Mouse (Mus musculus): ENCODE results near the gene Ptpn7.

Gene Ptpn7

DNA sequence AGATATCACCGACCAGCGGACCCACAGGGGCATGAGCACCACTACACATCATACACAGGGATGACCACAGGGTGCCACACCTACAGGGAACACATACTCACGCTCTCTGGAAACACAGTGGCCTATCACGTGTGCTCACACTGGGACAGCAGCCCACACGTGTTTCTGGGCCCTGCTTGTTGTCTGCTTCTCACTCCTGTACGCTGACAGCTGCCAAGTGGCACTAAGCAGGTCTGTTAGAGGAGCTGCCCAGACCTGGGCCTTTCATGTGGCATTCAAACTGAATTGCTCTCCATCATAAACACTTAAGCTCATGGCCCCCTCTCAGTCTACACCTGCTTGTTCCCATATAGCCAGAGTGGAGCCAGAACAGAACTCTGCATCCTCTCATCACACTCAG lies 23.8 kb downstream of the Ptpn7 start:
- Histone ChIP-seq H3K36me3 (ENCODE audit: insufficient read depth, low read length) (peaks cover 33% of the 10 kb centered on the region), H3K9me3 (ENCODE audit: low read length) (no peaks in the 10 kb centered on the region), H3K27me3 (ENCODE audit: insufficient read depth, low read length) (peaks cover 22% of the 10 kb centered on the region), H3K4me1 (replicated peaks; ENCODE audit: low read depth, low read length) (peaks cover 53% of the 10 kb centered on the region), H3K4me3 (replicated peaks; ENCODE audit: low read length) (no peak overlapping the region)
- no peak for TF ChIP-seq CTCF (conservative IDR thresholded peaks at IDR 0.05; ENCODE audit: low read length)
- TF ChIP-seq POU5F1 (IDR thresholded peaks at IDR 0.05; ENCODE audit: borderline replicate concordance, low read length): no peak
- no peak for TF ChIP-seq NANOG (IDR thresholded peaks at IDR 0.05; ENCODE audit: borderline replicate concordance, low read length)

DNA sequence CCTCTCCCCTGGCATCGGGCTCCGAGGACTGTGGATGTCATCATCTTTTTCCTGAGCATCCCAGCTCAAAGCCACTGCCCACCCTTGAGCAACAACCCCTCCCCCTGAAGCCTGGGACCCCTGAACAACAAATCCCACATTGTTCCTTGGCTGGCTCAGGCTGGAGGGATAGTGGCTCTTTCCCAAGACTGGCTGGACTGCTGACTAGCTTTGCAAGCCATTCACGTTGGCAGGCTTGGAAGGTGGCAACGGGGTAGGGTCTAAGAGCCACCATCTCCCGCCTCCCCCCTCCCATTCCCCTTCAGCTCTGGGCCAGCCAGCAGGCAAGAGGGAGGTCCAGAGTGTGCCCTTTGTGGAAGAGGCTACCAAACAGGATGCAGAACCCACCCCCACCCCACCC lies 26.1 kb downstream of the Ptpn7 start:
- Histone ChIP-seq H3K36me3 (ENCODE audit: insufficient read depth, low read length) (peaks cover 22% of the 10 kb centered on the region), H3K9me3 (ENCODE audit: low read length) (no peaks in the 10 kb centered on the region), H3K27me3 (ENCODE audit: insufficient read depth, low read length) (peaks cover 36% of the 10 kb centered on the region), H3K4me1 (replicated peaks; ENCODE audit: low read depth, low read length) (peaks cover 53% of the 10 kb centered on the region), H3K4me3 (replicated peaks; ENCODE audit: low read length) (no peak overlapping the region)
- TF ChIP-seq NANOG (IDR thresholded peaks at IDR 0.05; ENCODE audit: borderline replicate concordance, low read length) (no peak), CTCF (conservative IDR thresholded peaks at IDR 0.05; ENCODE audit: low read length) (no peak), POU5F1 (IDR thresholded peaks at IDR 0.05; ENCODE audit: borderline replicate concordance, low read length) (no peak)

DNA sequence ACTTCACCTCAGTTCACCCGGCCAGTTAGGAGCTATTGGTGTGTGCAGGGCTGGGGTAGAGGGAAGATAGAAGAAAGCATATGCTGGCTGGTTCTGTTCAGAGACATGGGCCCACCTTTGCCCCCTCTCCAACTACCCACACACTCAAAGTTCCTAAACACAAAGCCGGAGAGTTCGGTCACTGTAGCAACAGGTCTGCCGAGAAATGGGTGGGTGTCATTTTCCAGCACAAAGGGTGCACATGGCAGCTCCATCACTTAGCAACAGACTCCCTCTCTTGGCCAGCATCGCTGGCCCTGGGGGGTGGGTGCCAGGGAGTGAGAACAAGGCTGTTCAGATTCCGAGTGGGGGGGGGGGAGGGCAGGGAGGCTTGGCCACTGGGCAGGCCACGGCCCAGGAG lies 26.6 kb downstream of the Ptpn7 start:
- H3K9me3 ChIP-seq (ENCODE audit: low read length): no peaks in the 10 kb centered on the region
- H3K36me3 ChIP-seq (ENCODE audit: insufficient read depth, low read length): peaks cover 22% of the 10 kb centered on the region
- TF ChIP-seq NANOG (IDR thresholded peaks at IDR 0.05; ENCODE audit: borderline replicate concordance, low read length) (no peak), CTCF (conservative IDR thresholded peaks at IDR 0.05; ENCODE audit: low read length) (no peak), POU5F1 (IDR thresholded peaks at IDR 0.05; ENCODE audit: borderline replicate concordance, low read length) (no peak)
- peaks cover 49% of the 10 kb centered on the region for H3K4me1 ChIP-seq (replicated peaks; ENCODE audit: low read depth, low read length)
- H3K27me3 ChIP-seq (ENCODE audit: insufficient read depth, low read length): peaks cover 36% of the 10 kb centered on the region
- no peak overlapping the region for H3K4me3 ChIP-seq (replicated peaks; ENCODE audit: low read length)

GRCm38 (mm10) chr1:135159556-135160123 lies 27.1 kb downstream of the Ptpn7 start:
- H3K4me1 ChIP-seq (replicated peaks; ENCODE audit: low read depth, low read length): peaks cover 45% of the 10 kb centered on the region
- H3K27me3 ChIP-seq (ENCODE audit: insufficient read depth, low read length): peaks cover 36% of the 10 kb centered on the region
- H3K4me3 ChIP-seq (replicated peaks; ENCODE audit: low read length): no peak overlapping the region
- no peaks in the 10 kb centered on the region for H3K9me3 ChIP-seq (ENCODE audit: low read length)
- peaks cover 22% of the 10 kb centered on the region for H3K36me3 ChIP-seq (ENCODE audit: insufficient read depth, low read length)
- no peak for TF ChIP-seq CTCF (conservative IDR thresholded peaks at IDR 0.05; ENCODE audit: low read length)
- no peak for TF ChIP-seq NANOG (IDR thresholded peaks at IDR 0.05; ENCODE audit: borderline replicate concordance, low read length)
- TF ChIP-seq POU5F1 (IDR thresholded peaks at IDR 0.05; ENCODE audit: borderline replicate concordance, low read length): no peak

DNA sequence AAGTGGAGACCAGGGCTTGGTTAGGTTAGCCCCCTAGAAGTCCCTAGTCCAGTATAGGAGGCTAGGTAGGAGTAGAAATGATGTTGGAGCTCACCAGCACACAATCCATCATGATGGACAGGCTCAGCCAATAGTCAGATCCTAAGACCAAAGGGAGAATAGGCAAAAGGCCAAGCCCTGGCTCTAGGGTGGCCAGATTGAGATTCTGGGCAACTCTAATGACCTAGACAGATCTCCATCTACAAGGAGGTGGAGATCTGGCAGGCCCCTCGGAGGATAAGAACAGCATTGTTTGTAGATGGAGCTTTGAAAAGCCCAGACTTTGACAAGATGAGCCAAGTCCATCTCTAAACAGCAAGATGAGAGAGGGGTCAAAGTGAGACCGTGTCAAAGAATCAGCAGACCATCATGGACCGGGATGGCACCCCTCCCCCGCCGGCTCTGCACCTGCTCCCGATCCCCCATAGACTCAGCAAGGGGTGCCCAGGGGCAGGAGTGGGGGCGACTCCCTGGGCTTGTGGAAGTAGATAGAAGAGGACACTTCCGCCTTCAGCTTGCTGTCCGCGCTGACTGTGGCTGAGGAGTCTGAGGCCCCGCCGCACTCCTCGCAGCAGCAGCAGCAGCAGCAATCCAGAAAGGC lies 28.0 kb downstream of the Ptpn7 start:
- H3K36me3 ChIP-seq (ENCODE audit: insufficient read depth, low read length): peaks cover 17% of the 10 kb centered on the region
- peaks cover 37% of the 10 kb centered on the region for H3K4me1 ChIP-seq (replicated peaks; ENCODE audit: low read depth, low read length)
- H3K27me3 ChIP-seq (ENCODE audit: insufficient read depth, low read length): peaks cover 36% of the 10 kb centered on the region
- H3K4me3 ChIP-seq (replicated peaks; ENCODE audit: low read length): peak overlapping the region; percentile 68
- no peaks in the 10 kb centered on the region for H3K9me3 ChIP-seq (ENCODE audit: low read length)
- TF ChIP-seq NANOG (IDR thresholded peaks at IDR 0.05; ENCODE audit: borderline replicate concordance, low read length): no peak
- no peak for TF ChIP-seq CTCF (conservative IDR thresholded peaks at IDR 0.05; ENCODE audit: low read length)
- no peak for TF ChIP-seq POU5F1 (IDR thresholded peaks at IDR 0.05; ENCODE audit: borderline replicate concordance, low read length)

GRCm38 (mm10) chr1:135162720-135163119 lies 30.2 kb downstream of the Ptpn7 start:
- peaks cover 43% of the 10 kb centered on the region for H3K4me1 ChIP-seq (replicated peaks; ENCODE audit: low read depth, low read length)
- TF ChIP-seq POU5F1 (IDR thresholded peaks at IDR 0.05; ENCODE audit: borderline replicate concordance, low read length) (no peak), CTCF (conservative IDR thresholded peaks at IDR 0.05; ENCODE audit: low read length) (no peak), NANOG (IDR thresholded peaks at IDR 0.05; ENCODE audit: borderline replicate concordance, low read length) (no peak)
- H3K9me3 ChIP-seq (ENCODE audit: low read length): no peaks in the 10 kb centered on the region
- H3K36me3 ChIP-seq (ENCODE audit: insufficient read depth, low read length): no peaks in the 10 kb centered on the region
- peaks cover 36% of the 10 kb centered on the region for H3K27me3 ChIP-seq (ENCODE audit: insufficient read depth, low read length)
- H3K4me3 ChIP-seq (replicated peaks; ENCODE audit: low read length): no peak overlapping the region

GRCm38 (mm10) chr1:135167435-135167834 lies 34.9 kb downstream of the Ptpn7 start, which contains the start of gene Gpr37l1:
Gpr37l1 (minus strand) TSS chr1:135167681.
- Histone ChIP-seq H3K9me3 (ENCODE audit: low read length) (no peaks in the 10 kb centered on the region), H3K4me3 (replicated peaks; ENCODE audit: low read length) (peak within 1 kb of the TSS; percentile 63), H3K36me3 (ENCODE audit: insufficient read depth, low read length) (no peaks in the 10 kb centered on the region), H3K4me1 (replicated peaks; ENCODE audit: low read depth, low read length) (peaks cover 38% of the 10 kb centered on the region), H3K27me3 (ENCODE audit: insufficient read depth, low read length) (peaks cover 6% of the 10 kb centered on the region)
- no peak for TF ChIP-seq POU5F1 (IDR thresholded peaks at IDR 0.05; ENCODE audit: borderline replicate concordance, low read length)
- no peak for TF ChIP-seq NANOG (IDR thresholded peaks at IDR 0.05; ENCODE audit: borderline replicate concordance, low read length)
- TF ChIP-seq CTCF (conservative IDR thresholded peaks at IDR 0.05; ENCODE audit: low read length): no peak

DNA sequence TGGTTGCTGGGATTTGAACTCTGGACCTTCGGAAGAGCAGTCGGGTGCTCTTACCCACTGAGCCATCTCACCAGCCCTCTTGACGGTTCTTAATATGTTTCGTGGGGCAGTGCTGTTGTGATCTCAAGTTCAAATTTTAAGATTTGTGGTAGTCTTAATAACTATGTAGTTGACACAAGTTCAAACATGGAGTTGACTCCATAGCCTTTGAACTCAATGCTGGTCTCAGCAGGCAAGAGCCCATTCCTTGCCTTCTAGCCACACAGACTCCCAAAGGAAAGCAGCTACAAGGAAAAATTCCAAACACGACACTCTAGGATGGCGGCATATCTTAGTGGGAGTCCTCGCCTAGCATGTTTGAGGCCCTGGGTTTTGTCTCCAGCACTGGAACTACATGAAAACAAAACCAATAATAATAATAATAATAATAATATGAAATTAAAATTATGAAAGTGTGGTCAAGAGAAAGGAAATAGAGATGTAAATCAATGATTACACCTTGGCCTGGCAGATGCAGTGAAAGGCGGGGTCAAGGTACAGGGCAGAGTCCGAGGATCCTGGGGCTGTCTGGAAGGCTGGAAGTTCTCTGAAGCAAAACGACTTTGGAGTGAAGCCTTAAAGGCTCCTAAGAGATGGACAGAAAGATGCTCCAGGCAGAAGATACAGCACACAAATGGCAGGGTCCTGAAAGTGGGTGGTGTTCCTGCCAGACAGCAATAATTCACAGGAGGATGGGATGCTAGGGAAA lies 36.1 kb downstream of the Ptpn7 start:
- no peaks in the 10 kb centered on the region for H3K9me3 ChIP-seq (ENCODE audit: low read length)
- peaks cover 36% of the 10 kb centered on the region for H3K4me1 ChIP-seq (replicated peaks; ENCODE audit: low read depth, low read length)
- no peak overlapping the region for H3K4me3 ChIP-seq (replicated peaks; ENCODE audit: low read length)
- TF ChIP-seq CTCF (conservative IDR thresholded peaks at IDR 0.05; ENCODE audit: low read length): no peak
- TF ChIP-seq NANOG (IDR thresholded peaks at IDR 0.05; ENCODE audit: borderline replicate concordance, low read length): no peak
- no peak for TF ChIP-seq POU5F1 (IDR thresholded peaks at IDR 0.05; ENCODE audit: borderline replicate concordance, low read length)
- H3K36me3 ChIP-seq (ENCODE audit: insufficient read depth, low read length): no peaks in the 10 kb centered on the region
- H3K27me3 ChIP-seq (ENCODE audit: insufficient read depth, low read length): 0 out of 2 replicates have a peak, but pooled peaks cover 3% of the 10 kb centered on the region

Data from E14TG2a.4 (cell line).